ENCODE assay signal across 25 mouse cellular contexts in genomic region chr19:53862573-53863246, GRCm38 (mm10). TPM values are rescaled to one million over a fixed set of nuclear protein-coding genes. Genes with fewer than 3 reads are reported as not detected.
A peak's percentile ranks its signal among the peaks of the same experiment; 100 is the strongest.
DNase-seq lines count a peak whose midpoint lies in the region; ATAC-seq lines count a peak whose summit lies in the region.
"Had no signal": no experiment of that assay in that cellular context is flagged by ENCODE, and none has a peak within 500 bp of the region (broad histone marks: within the 10 kb centered on the region; RNA-seq: fewer than 3 reads in every experiment).

No protein-coding gene starts in this region.

- no peak for ATAC-seq in forebrain, embryonic 12.5 days (ENCODE audit: low FRiP score)
- ATAC-seq: forebrain, embryonic 15.5 days; hindbrain, embryonic 16.5 days; liver, embryonic 12.5 days; liver, postnatal 0 days; midbrain, embryonic 13.5 days had no signal

- H3K27ac ChIP-seq in forebrain, embryonic 10.5 days, result peak overlapping the region; percentile 44; the same call in 1 of the 2 replicates
- no peak overlapping the region for H3K27ac ChIP-seq in forebrain, embryonic 12.5 days
- H3K27ac ChIP-seq: forebrain, embryonic 15.5 days; heart, embryonic 10.5 days; heart, embryonic 15.5 days; liver, embryonic 12.5 days; midbrain, embryonic 13.5 days; neural tube, embryonic 15.5 days had no signal

- H3K9ac ChIP-seq in forebrain, embryonic 12.5 days, result no peak overlapping the region
- H3K9ac ChIP-seq: forebrain, embryonic 15.5 days; heart, embryonic 15.5 days; liver, embryonic 12.5 days; liver, postnatal 0 days; midbrain, embryonic 13.5 days; neural tube, embryonic 15.5 days had no signal

- no peaks in the 10 kb centered on the region for H3K27me3 ChIP-seq in forebrain, embryonic 10.5 days (ENCODE audit: poor library complexity, severe bottlenecking)
- H3K27me3 ChIP-seq in forebrain, embryonic 12.5 days, result no peaks in the 10 kb centered on the region
- H3K27me3 ChIP-seq: forebrain, embryonic 15.5 days; heart, embryonic 15.5 days; liver, embryonic 12.5 days; midbrain, embryonic 13.5 days; neural tube, embryonic 15.5 days had no signal

- WGBS in forebrain, embryonic 10.5 days, result 79% methylated on average over 8 of the region's 8 CpGs
- 71% methylated on average over 8 of the region's 8 CpGs for WGBS in forebrain, embryonic 12.5 days

- H3K4me3 ChIP-seq in forebrain, embryonic 10.5 days, result no peak overlapping the region
- H3K4me3 ChIP-seq in forebrain, embryonic 12.5 days (replicated peaks), result no peak overlapping the region
- H3K4me3 ChIP-seq: forebrain, embryonic 15.5 days; heart, embryonic 10.5 days; heart, embryonic 15.5 days; liver, embryonic 12.5 days; midbrain, embryonic 13.5 days; neural tube, embryonic 15.5 days had no signal

- no peaks in the 10 kb centered on the region for H3K36me3 ChIP-seq in forebrain, embryonic 10.5 days (replicated peaks)
- no peaks in the 10 kb centered on the region; the same call in 1 of the 2 replicates for H3K36me3 ChIP-seq in forebrain, embryonic 12.5 days (replicated peaks)
- H3K36me3 ChIP-seq: forebrain, embryonic 15.5 days; liver, embryonic 12.5 days; midbrain, embryonic 13.5 days; neural tube, embryonic 15.5 days had no signal

- peaks cover 44% of the 10 kb centered on the region for H3K4me1 ChIP-seq in forebrain, embryonic 10.5 days
- peaks cover 15% of the 10 kb centered on the region for H3K4me1 ChIP-seq in forebrain, embryonic 12.5 days
- H3K4me1 ChIP-seq: heart, embryonic 15.5 days had no signal

- H3K4me2 ChIP-seq in forebrain, embryonic 12.5 days, result no peak overlapping the region
- H3K4me2 ChIP-seq: forebrain, embryonic 15.5 days; heart, embryonic 15.5 days; liver, embryonic 12.5 days; midbrain, embryonic 13.5 days; neural tube, embryonic 15.5 days had no signal

- intact Hi-C loops in left cerebral cortex, postnatal 4 days (cut with DNase I), result no loop called here

- no peaks in the 10 kb centered on the region for H3K9me3 ChIP-seq in forebrain, embryonic 10.5 days
- H3K9me3 ChIP-seq in forebrain, embryonic 12.5 days, result no peaks in the 10 kb centered on the region
- H3K9me3 ChIP-seq: forebrain, embryonic 15.5 days; heart, embryonic 10.5 days; heart, embryonic 15.5 days; liver, embryonic 12.5 days; midbrain, embryonic 13.5 days; neural tube, embryonic 15.5 days had no signal

- no peak for DNase-seq in forebrain, embryonic 10.5 days (ENCODE audit: extremely low spot score, low spot score)
- DNase-seq in left cerebral cortex, adult 18-20 months (ENCODE audit: low spot score in 2 of 2), result peak; percentile 28 to 39
- DNase-seq in left cerebral cortex, postnatal 4 days, result no peak
- DNase-seq in right cerebral cortex, postnatal 25 days, result peak; percentile 49
- no peak for DNase-seq in right cerebral cortex, postnatal 4 days
- no peak for DNase-seq in lung, postnatal 4 days
- DNase-seq in urinary bladder, postnatal 4 days (ENCODE audit: low spot score in 2 of 2), result no peak
- DNase-seq: adrenal gland, adult 8-10 months; cerebellum, adult 8-10 months; cerebellum, postnatal 25 days; gastrocnemius, postnatal 25 days; heart, adult 11 months; kidney, adult 18-20 months; kidney, postnatal 36 days; liver, postnatal 0 days; lung, postnatal 36 days; retina, postnatal 1 day had no signal

RNA-seq across cellular contexts. Expression of gene Pdcd4, which starts 29.3 kb away (rescaled TPM):
- 46.7 and 47.0 TPM in 2 replicates for polyA plus RNA-seq in forebrain, embryonic 10.5 days (2016; fragmentation: Nextera tagmentation; extraction: Ambion mirVana)
- 110 and 111 TPM in 2 replicates for polyA plus RNA-seq in forebrain, embryonic 12.5 days (2016; fragmentation: Nextera tagmentation; extraction: Ambion mirVana)
- total RNA-seq in left cerebral cortex, adult 18-20 months (2021), result 100 to 1,000 TPM; 103 to 115 TPM
- total RNA-seq in left cerebral cortex, postnatal 4 days (2021), result 10 to 100 TPM; 64.4 to 67.5 TPM

Comparison
In these comparisons a context has a peak if more than half of its experiments do, and no peak if none do; other contexts are left out.
1. DNase-seq: peak in left cerebral cortex, adult 18-20 months (2 of 2) and right cerebral cortex, postnatal 25 days (single experiment); none in forebrain, embryonic 10.5 days (single experiment), left cerebral cortex, postnatal 4 days (single experiment), right cerebral cortex, postnatal 4 days (single experiment), lung, postnatal 4 days (0 of 2) and urinary bladder, postnatal 4 days (0 of 2).